Mouse (Mus musculus): Measurements from ENCODE around the gene Sh2d2a.

GRCm38 (mm10) chr3:87809322-87809962 lies 37.1 kb upstream of the Sh2d2a start:
- TF ChIP-seq POLR2A (IDR thresholded peaks at IDR 0.05; ENCODE audit: borderline replicate concordance, extremely low read depth, insufficient read depth, insufficient read length, poor library complexity, severe bottlenecking) = no peak
- no peak for TF ChIP-seq CTCF (IDR thresholded peaks at IDR 0.05; ENCODE audit: borderline replicate concordance, extremely low read depth, insufficient read depth, insufficient read length)

All from brain, embryonic 14.5 days (tissue).